Mouse (Mus musculus) hindbrain, embryonic 11.5 days (tissue): Measurements from ENCODE around the gene Steap2. TPM values are rescaled to one million over a fixed set of nuclear protein-coding genes. Genes with fewer than 3 reads are reported as not detected.

Experiments
- ATAC-seq: fragments of 200-750 bp; cut with Nextera tagmentation; 2 replicates; pipeline ENCODE4 v1.8.0; 2017; ENCODE audit warnings: mild to moderate bottlenecking, moderate TSS enrichment, moderate library complexity; ENCODE audit not compliant: low FRiP score
- DNase-seq: peaks from one replicate; pipeline ENCODE4 v3.0.0-alpha.2; 2015; ENCODE audit warnings: low spot score
- H3K27ac ChIP-seq: fragments of 300-500 bp; sonication (generic); 2 replicates; pipeline ENCODE4 v1.5.1; 2014; ENCODE audit warnings: mild to moderate bottlenecking, low read depth, low read length
- H3K27me3 ChIP-seq: fragments of 300-500 bp; sonication (generic); 2 replicates; pipeline ENCODE4 v1.6.1; 2014; ENCODE audit warnings: mild to moderate bottlenecking, low read length, moderate library complexity, mixed read lengths; ENCODE audit not compliant: control insufficient read depth, insufficient read depth
- H3K36me3 ChIP-seq: fragments of 300-500 bp; sonication (generic); 2 replicates; pipeline ENCODE4 v1.6.1; 2014; ENCODE audit warnings: mild to moderate bottlenecking, low read length, moderate library complexity, mixed read lengths; ENCODE audit not compliant: control insufficient read depth, insufficient read depth
- H3K4me1 ChIP-seq: fragments of 300-500 bp; sonication (generic); replicated peaks from 2 replicates; pipeline ENCODE4 v1.6.1; 2014; ENCODE audit warnings: low read length, mixed read lengths; ENCODE audit not compliant: control insufficient read depth, insufficient read depth
- H3K4me2 ChIP-seq: fragments of 300-500 bp; sonication (generic); replicated peaks from 2 replicates; pipeline ENCODE4 v1.6.1; 2014; ENCODE audit warnings: mild to moderate bottlenecking, low read depth, low read length
- H3K4me3 ChIP-seq: fragments of 300-500 bp; sonication (generic); 2 replicates; pipeline ENCODE4 v1.5.1; 2014; ENCODE audit warnings: low read depth, low read length
- H3K9ac ChIP-seq: fragments of 300-500 bp; sonication (generic); 2 replicates; pipeline ENCODE4 v1.6.1; 2014; ENCODE audit warnings: low read depth, low read length
- H3K9me3 ChIP-seq: fragments of 300-500 bp; sonication (generic); 2 replicates; pipeline ENCODE4 v1.6.1; 2016; ENCODE audit warnings: low read length; ENCODE audit not compliant: control insufficient read depth
- WGBS: fragments of 180-500 bp; shearing (Covaris S2); extraction: QIAGEN DNeasy Blood & Tissue Kit; methylation state at CpG from one replicate; pipeline ENCODE4 v1.1.7; 2014; 5-methylcytosine and 5-hydroxymethylcytosine counted together
- polyA plus RNA-seq: library from polyadenylated mRNA; unstranded; fragments of >200 nt; fragmentation: Nextera tagmentation; extraction: Ambion mirVana; gene quantifications from 2 replicates; pipeline ENCODE4 v1.2.1, GENCODE M21; 2014

Steap2 gene
- polyA plus RNA-seq, 1 experiment from 2014 or later = 7.5 TPM

GRCm38 (mm10) chr5:5705019-5705418 is 10.6 kb upstream of the Steap2 start:
- ATAC-seq = no peak
- 51% methylated on average over 2 of the region's 2 CpGs for WGBS

GRCm38 (mm10) chr5:5700386-5700785 is 6.0 kb upstream of the Steap2 start:
- no peak overlapping the region for H3K9ac ChIP-seq
- H3K9me3 ChIP-seq = no peaks in the 10 kb centered on the region
- DNase-seq = no peak
- no peak overlapping the region for H3K4me2 ChIP-seq
- no peak overlapping the region for H3K27ac ChIP-seq
- H3K27me3 ChIP-seq = no peaks in the 10 kb centered on the region
- WGBS = 92% methylated on average over 2 of the region's 2 CpGs
- no peaks in the 10 kb centered on the region for H3K4me1 ChIP-seq
- H3K36me3 ChIP-seq = no peaks in the 10 kb centered on the region
- H3K4me3 ChIP-seq = no peak overlapping the region
- no peak for ATAC-seq

More at GRCm38 (mm10) chr5:5705019-5705418, 10.6 kb upstream of the Steap2 start:
- no peak for DNase-seq
- H3K27ac ChIP-seq = no peak overlapping the region
- H3K9ac ChIP-seq = no peak overlapping the region
- H3K9me3 ChIP-seq = no peaks in the 10 kb centered on the region
- no peak overlapping the region for H3K4me2 ChIP-seq
- no peaks in the 10 kb centered on the region for H3K36me3 ChIP-seq
- no peaks in the 10 kb centered on the region for H3K4me1 ChIP-seq
- no peak overlapping the region for H3K4me3 ChIP-seq
- no peaks in the 10 kb centered on the region for H3K27me3 ChIP-seq

GRCm38 (mm10) chr5:5698830-5699229 is 4.5 kb upstream of the Steap2 start:
- Histone ChIP-seq H3K4me2 (no peak overlapping the region), H3K4me3 (no peak overlapping the region), H3K27me3 (no peaks in the 10 kb centered on the region), H3K4me1 (no peaks in the 10 kb centered on the region), H3K9ac (no peak overlapping the region), H3K9me3 (no peaks in the 10 kb centered on the region), H3K27ac (no peak overlapping the region), H3K36me3 (no peaks in the 10 kb centered on the region)
- ATAC-seq (no peak), DNase-seq (no peak)
- WGBS = 75% methylated on average over 3 of the region's 3 CpGs

- WGBS = 96% methylated on average over 5 of the region's 5 CpGs
- ATAC-seq (no peak), DNase-seq (no peak)
- Histone ChIP-seq H3K27ac (no peak overlapping the region), H3K4me1 (no peaks in the 10 kb centered on the region), H3K4me3 (no peak overlapping the region), H3K9ac (no peak overlapping the region), H3K27me3 (no peaks in the 10 kb centered on the region), H3K9me3 (no peaks in the 10 kb centered on the region), H3K36me3 (no peaks in the 10 kb centered on the region), H3K4me2 (no peak overlapping the region)
Measured at GRCm38 (mm10) chr5:5695401-5695942, 1.1 kb upstream of the Steap2 start.

GRCm38 (mm10) chr5:5693541-5693955 is 830 bp downstream of the Steap2 start:
- Histone ChIP-seq H3K27ac (0 out of 2 replicates have a peak overlapping the region, but pooled peaks have one; percentile 33), H3K4me1 (no peaks in the 10 kb centered on the region), H3K9me3 (no peaks in the 10 kb centered on the region), H3K9ac (peak overlapping the region; percentile 88), H3K4me3 (peak overlapping the region; percentile 66), H3K36me3 (no peaks in the 10 kb centered on the region), H3K4me2 (peak overlapping the region; percentile 89), H3K27me3 (no peaks in the 10 kb centered on the region)
- WGBS = under 1% methylated on average over 20 of the region's 29 CpGs
- DNase-seq = peak; percentile 56
- peak; percentile 69 for ATAC-seq

- H3K27me3 ChIP-seq = no peaks in the 10 kb centered on the region
- no peak overlapping the region for H3K27ac ChIP-seq
- ATAC-seq (no peak), DNase-seq (no peak)
- no peaks in the 10 kb centered on the region for H3K36me3 ChIP-seq
- H3K4me1 ChIP-seq = no peaks in the 10 kb centered on the region
- H3K4me2 ChIP-seq = no peak overlapping the region
- H3K9ac ChIP-seq = no peak overlapping the region
- H3K9me3 ChIP-seq = no peaks in the 10 kb centered on the region
- 72% methylated on average over 4 of the region's 4 CpGs for WGBS
- H3K4me3 ChIP-seq = no peak overlapping the region
Measured at GRCm38 (mm10) chr5:5692167-5692738, 2.1 kb downstream of the Steap2 start.

- Histone ChIP-seq H3K9ac (no peak overlapping the region), H3K27me3 (no peaks in the 10 kb centered on the region), H3K27ac (no peak overlapping the region), H3K4me2 (no peak overlapping the region), H3K4me3 (no peak overlapping the region), H3K4me1 (no peaks in the 10 kb centered on the region), H3K9me3 (no peaks in the 10 kb centered on the region), H3K36me3 (no peaks in the 10 kb centered on the region)
- ATAC-seq = no peak
- DNase-seq = no peak
- WGBS = 77% methylated on average over 8 of the region's 8 CpGs
Measured at GRCm38 (mm10) chr5:5688945-5689540, 5.3 kb downstream of the Steap2 start.

- WGBS = 91% methylated on average over 6 of the region's 6 CpGs
- ATAC-seq (no peak), DNase-seq (no peak)
Measured at GRCm38 (mm10) chr5:5688228-5688627, 6.2 kb downstream of the Steap2 start.

GRCm38 (mm10) chr5:5686973-5687372 is 7.4 kb downstream of the Steap2 start:
- Histone ChIP-seq H3K4me2 (no peak overlapping the region), H3K9ac (no peak overlapping the region), H3K4me3 (no peak overlapping the region), H3K9me3 (no peaks in the 10 kb centered on the region), H3K36me3 (no peaks in the 10 kb centered on the region), H3K4me1 (no peaks in the 10 kb centered on the region), H3K27me3 (no peaks in the 10 kb centered on the region), H3K27ac (no peak overlapping the region)
- DNase-seq (no peak), ATAC-seq (no peak)
- 12% methylated on average over 1 of the region's 1 CpGs for WGBS

More at GRCm38 (mm10) chr5:5688228-5688627, 6.2 kb downstream of the Steap2 start:
- Histone ChIP-seq H3K27ac (no peak overlapping the region), H3K36me3 (no peaks in the 10 kb centered on the region), H3K9ac (no peak overlapping the region), H3K4me1 (no peaks in the 10 kb centered on the region), H3K27me3 (no peaks in the 10 kb centered on the region), H3K4me3 (no peak overlapping the region), H3K4me2 (no peak overlapping the region), H3K9me3 (no peaks in the 10 kb centered on the region)
